Mouse (Mus musculus) WW6 (cell line): Measurements from ENCODE around the gene Phf24.
"Not testable (repeated sequence)": the region's sequence is repeated elsewhere in the genome, so short reads cannot be mapped to it uniquely, and the experiment has no call there.

ENCODE experiments used
- DNase-seq: peaks from one replicate; pipeline ENCODE4 v3.0.0-alpha.2; 2013; ENCODE audit warnings: low read depth, low spot score

Phf24 gene

DNA sequence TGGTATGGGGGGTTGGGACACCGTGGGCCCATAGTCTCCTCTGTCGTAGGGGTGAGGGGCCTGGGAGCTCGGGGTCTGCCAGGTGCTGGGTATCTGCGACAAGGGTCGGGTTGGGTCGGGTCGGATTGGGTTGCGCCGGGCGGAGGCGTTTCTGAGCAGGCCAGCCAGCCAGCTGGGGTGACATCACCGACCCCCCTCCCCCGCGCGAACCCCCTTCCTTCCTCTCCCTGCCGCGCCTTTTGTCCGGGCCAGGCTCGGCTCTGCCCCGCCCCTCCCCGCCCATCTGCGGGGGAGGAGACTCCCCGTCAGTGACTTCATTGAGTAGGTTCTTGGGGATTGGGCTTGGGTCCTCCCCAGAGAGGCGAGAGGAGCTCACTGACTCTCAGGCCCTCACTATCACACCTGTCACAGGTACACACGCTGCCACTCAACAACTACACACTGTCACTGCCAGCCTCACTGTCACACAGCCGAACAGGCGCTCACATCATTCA is 33.7 kb downstream of the Phf24 start:
- DNase-seq, result peak; percentile 61

DNA sequence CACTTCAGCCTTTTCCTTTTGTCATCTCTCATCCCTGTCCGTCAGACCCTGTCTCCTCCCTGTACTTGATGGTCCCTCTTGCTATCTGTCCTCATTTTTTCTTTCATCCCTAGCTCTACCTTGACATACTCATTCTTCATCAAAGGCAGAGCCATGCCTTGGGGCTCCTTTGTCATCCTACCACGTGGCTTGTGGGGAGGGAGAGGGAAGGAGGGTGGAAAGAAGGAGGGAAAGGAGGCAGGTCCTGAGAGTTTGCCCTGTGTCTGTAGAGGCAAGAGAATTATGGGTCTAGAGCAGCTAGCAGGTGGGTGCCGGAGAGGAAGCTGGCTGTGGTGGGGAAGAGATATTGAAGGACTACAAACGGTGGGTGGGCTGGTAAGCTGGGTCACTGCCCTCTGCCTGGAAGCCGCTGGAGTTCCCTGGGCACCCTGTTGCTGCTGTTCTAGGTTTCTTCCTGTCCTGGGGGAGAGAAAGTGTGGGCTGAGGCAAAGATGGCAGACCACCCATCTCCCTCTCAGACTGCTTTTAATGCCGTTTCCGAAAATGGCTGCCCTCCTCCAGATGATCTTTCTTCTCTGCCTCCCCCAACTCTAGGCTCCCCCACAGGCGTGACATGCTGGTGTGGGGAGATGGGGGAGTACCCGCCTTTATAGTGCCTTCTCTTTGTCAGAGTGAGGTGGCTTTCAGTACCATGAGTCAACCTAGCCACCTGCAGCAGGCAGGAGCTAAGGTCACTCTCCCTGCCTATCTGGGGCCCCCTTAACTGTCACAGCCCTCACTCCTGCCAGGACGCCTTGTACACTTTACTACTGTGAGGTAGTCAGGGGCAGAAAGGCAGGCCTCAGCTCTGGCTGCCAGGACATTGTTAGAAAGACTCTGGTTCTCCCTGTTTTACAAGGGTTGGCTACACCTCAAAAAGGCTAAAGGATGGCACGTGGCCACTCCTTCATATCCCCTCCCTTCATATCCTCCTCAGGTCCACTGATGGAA is 35.0 kb downstream of the Phf24 start:
- no peak for DNase-seq

DNA sequence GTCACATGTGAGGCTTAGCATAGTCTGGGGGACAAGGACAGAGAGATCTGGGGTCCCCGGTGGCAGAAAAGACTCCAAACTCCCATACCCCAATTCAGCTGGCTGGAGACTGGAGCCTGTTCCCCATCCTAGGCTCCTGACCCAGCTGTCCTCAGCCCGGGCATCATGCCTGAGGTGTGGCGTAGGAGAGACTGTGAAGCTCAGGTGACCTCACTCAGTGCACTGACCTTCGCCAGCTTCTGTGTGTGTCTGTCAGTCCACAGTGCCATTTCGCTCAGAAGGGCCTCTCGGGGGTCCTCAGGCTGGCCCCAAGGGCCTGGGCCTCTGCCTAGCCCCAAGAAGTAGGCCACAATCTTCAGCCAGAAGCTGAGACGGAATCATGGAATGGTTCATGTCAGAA is 36.1 kb downstream of the Phf24 start:
- DNase-seq, result no peak

DNA sequence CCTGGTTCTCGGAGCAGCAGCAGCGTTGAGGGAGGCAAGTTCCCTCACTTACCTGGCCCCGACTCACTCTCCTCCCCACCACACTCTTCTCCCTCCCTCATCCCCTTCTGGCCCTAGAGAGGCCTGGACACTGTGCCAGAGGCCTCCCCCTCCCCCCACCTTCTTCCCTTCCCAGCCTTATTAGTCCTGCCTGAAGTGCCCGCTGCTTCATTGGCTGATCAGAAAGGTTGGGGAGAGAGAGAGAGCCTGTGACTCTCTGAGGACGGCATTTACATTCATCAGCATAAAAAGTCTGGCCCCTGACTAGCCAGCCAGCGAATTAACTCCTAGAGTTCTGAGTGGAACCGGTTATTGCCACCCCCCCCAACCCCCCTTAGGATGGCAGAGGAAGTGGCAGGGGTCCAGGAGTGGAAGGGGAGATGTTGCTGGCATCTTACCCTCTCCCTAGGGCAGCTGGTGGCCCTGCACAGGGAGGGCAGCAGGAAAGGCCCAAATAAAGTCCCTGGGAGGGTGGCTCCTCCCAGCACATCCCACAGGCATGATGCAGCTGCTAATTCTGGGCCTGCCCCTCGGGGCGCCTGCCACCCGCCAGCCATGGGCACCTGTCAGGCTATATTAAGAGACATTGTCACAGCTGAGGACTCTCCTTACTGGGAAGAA is 37.1 kb downstream of the Phf24 start:
- DNase-seq, result no peak

DNA sequence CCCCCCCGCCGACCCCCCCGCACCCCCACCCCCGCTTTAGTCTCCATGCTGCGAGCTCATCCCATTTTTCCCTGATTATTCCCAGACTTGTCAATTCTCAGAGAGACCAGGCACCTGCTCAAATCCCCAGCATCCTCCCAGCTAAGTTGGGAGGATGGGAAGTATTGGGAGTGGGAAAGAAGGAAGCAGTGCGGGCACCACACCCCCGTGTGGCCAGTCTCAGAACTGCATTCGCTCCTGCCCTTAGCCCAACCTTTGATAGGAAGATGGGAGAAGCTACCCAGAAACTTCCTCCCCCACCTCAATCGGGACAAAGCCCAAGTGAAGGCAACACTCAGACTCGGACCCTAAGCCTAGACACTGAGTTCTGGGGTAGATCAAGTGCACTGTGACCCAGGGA is 37.8 kb downstream of the Phf24 start:
- DNase-seq, result no peak

DNA sequence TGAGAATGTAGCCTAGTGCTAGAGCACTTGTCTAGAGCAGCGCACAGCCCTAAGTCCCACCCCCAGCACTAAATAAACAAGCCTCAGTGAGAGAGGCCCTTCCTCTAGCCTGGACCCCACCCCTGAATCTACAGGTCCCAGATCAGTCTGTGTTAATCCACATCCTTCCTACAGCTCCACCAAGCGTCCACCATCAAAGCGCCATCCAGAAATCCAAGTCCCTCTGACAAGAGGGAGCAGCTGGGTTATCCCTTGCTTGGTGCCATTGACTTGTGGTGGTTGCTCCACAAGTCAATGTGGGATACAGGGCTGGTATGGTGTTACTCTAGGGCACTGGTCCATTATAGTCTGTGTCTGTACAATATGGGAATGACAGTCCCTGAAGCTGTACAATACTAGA is 38.7 kb downstream of the Phf24 start:
- no peak for DNase-seq

DNA sequence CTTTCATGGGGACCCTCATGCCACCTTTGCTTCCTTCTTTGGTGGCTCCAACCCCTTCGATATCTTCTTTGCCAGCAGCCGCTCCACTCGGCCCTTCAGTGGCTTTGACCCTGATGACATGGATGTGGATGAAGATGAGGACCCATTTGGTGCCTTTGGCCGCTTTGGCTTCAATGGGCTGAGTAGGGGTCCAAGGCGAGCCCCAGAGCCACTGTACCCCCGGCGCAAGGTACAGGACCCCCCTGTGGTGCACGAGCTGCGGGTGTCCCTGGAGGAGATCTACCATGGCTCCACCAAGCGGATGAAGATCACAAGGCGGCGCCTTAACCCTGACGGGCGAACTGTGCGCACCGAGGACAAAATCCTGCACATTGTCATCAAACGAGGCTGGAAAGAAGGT is 40.1 kb downstream of the Phf24 start:
- no peak for DNase-seq

DNA sequence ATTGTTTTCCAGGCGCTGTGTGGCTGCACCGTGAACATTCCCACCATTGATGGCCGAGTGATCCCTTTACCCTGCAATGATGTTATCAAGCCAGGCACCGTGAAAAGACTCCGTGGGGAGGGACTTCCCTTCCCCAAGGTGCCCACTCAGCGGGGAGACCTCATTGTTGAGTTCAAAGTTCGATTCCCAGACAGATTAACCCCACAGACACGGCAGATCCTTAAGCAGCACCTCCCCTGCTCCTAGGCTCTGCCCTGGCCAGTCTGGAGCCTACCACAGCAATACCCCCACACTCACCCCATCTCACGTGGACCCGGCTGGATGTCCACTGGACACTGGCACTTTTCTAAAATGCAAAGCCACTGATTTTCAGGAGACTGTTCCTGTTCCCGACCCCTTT is 40.8 kb downstream of the Phf24 start:
- DNase-seq, result no peak

DNA sequence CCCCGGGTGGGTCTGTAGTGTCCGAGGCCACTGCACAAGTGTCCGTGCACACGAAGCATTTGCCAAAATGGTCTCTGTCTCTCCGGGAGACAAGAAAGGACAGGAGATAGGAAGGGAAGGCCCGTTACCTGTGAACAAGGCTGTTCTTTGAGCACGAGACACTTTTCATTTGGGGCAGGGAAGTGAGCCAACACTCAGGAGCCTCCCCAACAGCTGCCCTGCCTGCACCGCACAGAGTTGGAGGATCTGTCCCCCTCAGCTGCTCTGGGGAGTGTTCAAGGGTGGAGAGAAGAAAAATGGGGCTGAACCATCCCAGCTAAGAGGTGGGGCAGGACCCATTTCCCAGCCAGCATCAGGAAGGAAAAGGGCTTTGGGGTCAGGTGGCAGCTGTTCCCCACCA is 41.5 kb downstream of the Phf24 start:
- DNase-seq, result no peak

DNA sequence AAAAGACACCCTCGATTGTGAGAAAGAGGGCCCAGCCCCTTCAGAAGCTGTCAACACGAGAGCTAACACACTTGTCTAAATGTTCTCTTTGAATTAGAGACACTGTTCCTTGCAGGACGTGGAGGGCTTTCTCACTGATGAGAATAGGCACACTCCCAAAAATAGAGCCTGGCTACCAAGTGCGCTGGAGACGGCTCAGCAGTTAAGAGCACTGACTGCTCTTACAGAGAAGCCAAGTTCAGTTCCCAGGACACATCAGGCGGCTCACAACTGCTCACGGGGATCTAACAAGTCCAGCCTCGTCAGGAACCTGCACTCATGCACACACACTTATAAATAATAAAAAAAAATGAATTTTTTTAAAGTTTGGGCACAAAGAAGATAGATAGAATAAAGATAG is 42.5 kb downstream of the Phf24 start:
- DNase-seq, result no peak

DNA sequence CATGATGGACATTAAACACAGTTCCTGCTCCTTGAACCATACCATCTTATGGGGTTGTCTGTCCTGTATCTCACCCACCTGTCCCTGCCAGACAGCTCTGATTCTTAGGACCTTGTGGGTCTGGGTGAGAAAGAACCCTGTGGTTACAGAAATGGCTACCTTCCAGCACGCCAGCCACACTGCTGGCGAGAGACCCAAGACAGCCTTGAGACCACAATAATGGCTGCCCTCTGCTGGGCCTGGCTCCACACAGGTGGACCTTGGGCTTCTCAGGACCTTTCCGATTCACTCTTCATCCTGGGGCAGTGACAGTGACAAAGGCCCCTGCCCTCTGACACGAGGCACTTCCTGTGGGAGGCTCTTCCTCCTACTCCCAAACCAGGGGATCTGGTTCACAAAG is 42.9 kb downstream of the Phf24 start:
- no peak for DNase-seq

DNA sequence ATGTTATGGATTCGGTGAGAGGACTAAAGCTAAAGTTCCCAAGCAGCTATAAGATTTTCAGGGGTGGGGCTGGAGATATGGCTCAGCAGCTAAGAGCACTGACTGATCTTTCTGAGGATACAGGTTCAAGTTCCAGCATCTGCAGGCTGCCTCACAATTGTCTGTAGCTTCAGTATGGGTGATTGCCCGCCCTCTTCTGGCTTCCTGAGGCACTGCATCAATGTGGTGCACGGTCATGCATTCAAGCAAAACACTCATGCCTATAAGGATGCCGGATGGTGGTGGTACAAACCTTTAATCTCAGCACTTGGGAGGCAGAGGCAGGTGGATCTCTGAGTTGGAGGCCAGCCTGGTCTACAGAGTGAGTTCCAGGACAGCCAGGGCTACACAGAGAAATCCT is 45.1 kb downstream of the Phf24 start:
- DNase-seq, result no peak

DNA sequence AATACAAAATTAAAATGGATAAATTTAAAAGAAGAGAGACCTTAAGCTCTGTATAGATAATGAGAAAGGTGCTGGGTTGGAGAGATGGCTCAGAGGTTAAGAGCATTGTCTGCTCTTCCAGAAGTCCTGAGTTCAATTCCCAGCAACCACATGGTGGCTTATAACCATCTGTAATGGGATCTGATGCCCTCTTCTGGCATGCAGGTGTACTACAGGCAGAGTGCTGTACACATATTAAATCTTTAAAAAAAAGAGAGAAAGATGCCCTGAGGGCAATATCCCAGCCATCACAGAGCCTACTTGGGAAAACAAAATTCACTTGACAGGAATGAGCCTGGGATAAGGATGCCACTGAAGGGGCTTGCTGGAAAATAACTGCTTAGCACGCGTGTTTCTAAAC is 47.0 kb downstream of the Phf24 start:
- no peak for DNase-seq

DNA sequence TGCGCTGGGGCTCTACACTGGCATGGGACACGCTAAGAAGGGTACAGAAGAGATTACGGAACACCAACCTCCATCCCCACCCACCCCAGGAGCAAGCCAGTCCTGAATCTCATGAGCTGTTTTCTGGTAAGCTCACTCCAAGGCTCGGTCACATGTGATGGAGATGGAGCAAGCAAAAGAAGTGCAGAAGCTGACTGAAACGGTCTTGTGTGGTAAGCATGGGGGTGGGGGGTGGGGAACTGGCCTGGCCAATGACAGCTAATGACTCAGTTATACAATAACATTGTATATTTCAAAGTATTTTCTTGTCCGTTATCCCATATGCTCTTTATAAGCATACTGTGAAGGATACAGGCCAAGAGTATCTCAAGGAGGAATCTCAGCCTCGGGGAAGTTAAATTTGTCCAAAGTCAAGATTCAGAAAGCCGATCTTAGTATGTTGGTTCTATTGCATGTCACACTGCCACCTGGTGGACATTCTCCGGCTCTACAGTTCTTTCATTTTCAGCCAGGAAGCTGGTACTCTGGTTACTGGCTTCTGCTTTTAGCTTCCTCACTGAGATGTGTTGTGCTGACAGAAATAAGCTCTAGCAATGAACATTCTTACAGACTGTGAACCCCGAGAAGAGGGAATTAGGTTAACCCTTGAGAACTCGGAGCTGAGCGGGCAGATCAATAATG is 48.7 kb downstream of the Phf24 start:
- no peak for DNase-seq

DNA sequence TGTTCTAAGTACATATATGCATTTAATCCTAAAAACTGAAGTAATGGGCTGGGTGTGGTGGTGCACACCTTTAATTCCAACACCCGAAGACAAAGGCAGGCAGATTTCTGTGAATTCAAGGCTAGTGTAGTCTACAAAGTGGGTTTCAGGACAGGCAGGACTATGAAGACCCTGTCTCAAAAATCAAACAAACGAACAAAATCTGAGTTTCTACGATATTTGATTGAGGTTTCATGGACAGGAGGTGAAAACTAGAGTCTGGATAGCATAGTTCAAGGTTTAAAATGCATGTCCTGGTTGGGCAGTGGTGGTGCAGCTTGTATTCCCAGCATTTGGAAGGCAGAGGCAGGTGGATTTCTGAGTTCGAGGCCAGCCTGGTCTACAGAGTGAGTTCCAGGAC is 52.8 kb downstream of the Phf24 start, which contains the start of gene 1700022I11Rik:
1700022I11Rik (plus strand) TSS at position 301 of the 400 bp plus-strand sequence.
- no peak for DNase-seq

DNA sequence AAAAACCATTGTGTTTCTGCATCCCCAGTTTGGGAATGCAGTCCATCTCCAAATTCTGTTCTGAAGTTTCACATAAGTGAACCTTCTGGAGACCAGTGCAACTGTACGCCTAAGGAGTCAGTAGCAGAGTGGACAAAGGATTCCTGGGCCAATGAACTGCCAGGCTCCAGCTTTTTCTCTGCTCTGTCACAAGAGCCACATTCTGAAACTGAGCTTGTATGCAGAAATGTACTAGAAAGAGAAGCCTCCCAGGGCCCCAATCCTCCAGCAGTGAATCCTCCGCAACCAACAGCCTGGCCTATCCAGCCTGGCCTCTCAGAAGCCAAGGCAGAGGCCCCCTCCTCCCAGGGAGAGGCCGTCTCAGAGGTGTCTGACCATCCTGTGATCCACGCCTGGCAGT is 56.5 kb downstream of the Phf24 start:
- DNase-seq, result no peak

DNA sequence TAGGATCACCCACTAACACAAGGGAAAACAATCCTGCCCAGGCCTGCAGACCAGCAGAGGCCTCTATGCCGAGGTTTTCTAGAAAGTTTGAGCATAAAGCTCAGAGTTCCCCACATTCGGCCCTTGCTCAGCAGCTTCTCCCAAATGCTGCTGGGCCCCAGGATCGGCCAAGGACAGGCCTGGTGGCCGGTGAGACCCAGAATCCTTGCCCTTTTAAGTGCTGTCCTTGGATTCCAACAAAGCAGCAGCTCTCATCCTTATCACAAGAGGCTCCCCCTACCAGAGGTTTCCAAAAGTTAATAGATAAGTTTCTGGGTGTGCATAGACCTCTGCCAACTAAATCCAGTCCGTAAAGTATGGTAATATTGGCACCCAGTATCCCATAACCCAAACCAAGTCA is 57.4 kb downstream of the Phf24 start:
- DNase-seq, result no peak

DNA sequence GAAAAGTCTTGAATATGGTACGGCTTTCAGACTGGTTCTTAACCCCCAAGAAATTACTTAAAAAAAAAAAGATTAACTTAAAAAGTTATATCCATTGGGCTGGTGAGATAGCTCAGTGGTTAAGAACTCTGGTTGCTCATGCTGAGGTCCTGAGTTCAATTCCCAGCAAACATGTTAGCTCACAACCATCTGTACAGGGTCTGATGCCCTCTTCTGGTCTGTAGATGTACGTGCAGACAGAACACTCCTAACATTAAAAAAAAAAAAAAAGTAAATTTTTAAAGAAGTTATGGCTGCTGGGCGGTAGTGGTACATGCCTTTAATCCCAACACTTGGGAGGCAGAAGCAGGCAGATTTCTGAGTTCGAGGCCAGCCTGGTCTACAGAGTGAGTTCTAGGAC is 61.6 kb downstream of the Phf24 start:
- no peak for DNase-seq

DNA sequence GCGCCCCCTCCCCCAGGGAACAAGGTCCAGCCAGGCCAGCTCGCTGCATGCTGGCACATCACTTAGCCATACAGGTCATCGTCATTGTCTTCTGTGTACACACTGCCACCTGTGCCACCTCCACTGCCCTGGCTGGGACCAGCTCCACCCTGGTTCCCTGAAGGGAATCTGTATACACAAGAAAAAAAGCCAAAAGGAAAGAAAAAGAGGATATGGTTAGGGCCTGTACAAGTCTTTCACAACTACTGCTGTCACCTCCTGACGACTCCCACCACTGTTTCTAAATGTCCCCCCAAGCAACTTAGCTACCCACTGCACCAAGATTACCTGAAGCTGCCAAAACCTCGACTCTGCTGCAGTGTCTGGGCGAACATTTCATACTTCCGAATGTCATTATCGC is 64.0 kb downstream of the Phf24 start:
- not testable (repeated sequence) for DNase-seq

DNA sequence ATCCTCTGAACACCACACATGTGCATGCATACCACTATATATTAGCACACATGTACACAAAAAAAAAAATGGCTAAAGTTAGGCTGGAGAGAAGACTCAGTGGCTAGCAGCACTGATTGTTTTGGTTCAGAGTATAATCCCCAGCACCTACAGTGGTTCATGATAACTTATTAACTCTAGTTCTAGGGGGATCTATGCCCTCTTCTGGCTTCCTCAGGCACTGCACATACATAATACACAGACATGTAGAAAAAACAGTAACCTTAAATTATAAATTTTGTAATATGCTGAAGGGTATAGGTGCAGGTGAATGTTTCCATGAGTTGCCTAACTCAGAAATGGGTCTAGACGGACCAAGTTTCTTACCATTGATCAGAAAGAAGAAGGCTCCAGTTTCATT is 71.8 kb downstream of the Phf24 start:
- no peak for DNase-seq
